Mouse (Mus musculus) adrenal gland, postnatal 36 days (tissue): ENCODE data around the gene Prss30. TPM values are rescaled to one million over a fixed set of nuclear protein-coding genes. Genes with fewer than 3 reads are reported as not detected.
"Not testable (repeated sequence)": the region's sequence is repeated elsewhere in the genome, so short reads cannot be mapped to it uniquely, and the experiment has no call there.

Source experiments
- DNase-seq, 2 experiments: peaks; one replicate each; pipeline ENCODE4 v3.0.0; 2021; ENCODE audit warnings: mixed read lengths in 1 of 2
- total RNA-seq, 2 experiments: library from RNA; stranded (reverse); gene quantifications; 2 replicates each; pipeline ENCODE4 v1.2.3; 2021

Gene Prss30
- total RNA-seq, 2 experiments from 2014 or later: 0.23 to 0.33 TPM

GRCm38 (mm10) chr17:23984989-23985388 is 4.6 kb upstream of the Prss30 start:
- peak; percentile 41 to 58 for DNase-seq

GRCm38 (mm10) chr17:23982912-23983311 is 2.5 kb upstream of the Prss30 start:
- no peak for DNase-seq

DNA sequence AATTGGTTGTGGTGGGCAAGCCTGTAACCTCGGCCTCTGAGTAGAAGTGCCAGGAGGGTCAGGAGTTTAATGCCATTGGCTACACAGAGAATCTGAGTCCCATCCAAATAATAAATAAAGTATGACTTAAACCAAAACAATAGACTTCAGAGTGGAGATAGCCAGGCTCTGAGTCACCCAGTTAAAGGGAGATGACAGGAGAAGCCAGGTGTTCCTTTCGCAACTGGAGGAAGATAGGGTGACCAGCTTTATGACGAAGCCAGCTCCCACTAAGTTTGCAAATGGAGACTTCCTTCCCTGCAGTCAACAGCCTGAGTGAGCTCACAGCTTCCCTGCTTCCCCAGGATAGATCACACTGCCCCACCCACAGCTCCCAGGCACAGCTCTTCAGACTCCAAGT is 895 bp downstream of the Prss30 start:
- DNase-seq: no peak

DNA sequence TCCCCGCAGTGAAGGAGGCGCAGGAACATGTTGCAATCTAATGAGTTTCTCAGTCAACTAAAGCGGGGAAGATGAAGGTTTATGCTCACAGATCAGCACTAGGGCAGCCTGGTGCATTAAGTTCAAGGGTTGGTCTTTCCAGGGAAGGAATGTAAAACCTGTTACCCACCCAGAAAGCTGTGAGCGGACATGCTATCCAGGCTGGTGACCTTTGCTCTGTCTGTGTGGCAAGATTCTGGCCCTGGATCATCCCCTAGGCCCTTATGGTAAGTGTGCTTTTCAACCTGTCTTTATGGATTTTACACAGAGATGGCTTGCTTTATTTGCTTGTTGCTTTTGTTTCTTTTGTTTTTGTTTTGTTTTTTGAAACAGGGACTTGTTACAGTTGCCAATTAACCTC is 3.7 kb downstream of the Prss30 start:
- DNase-seq: no peak

DNA sequence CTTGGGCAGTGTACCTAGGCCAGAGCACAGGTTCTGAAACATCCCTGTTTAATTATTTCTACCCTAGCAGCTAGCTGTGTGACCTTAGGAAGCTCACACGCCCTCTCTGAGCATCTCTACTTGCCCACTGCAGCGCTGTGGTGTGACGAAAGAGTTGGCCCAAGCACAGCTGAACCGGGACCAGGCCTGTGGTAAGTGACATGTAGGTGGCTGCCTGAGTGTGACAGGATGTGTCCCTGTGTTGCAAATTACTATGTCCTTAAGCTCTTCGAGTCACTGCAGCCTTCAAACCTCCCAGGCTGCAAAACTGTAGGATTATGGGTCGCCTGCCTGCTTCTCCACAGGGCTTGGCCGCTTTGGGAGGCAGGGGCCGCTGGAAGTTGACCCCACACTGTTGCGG is 9.1 kb downstream of the Prss30 start:
- peak in 1 of 2 experiments; percentile 37 for DNase-seq

GRCm38 (mm10) chr17:23969231-23969630 is 11.1 kb downstream of the Prss30 start:
- peak; percentile 84 to 86 for DNase-seq

DNA sequence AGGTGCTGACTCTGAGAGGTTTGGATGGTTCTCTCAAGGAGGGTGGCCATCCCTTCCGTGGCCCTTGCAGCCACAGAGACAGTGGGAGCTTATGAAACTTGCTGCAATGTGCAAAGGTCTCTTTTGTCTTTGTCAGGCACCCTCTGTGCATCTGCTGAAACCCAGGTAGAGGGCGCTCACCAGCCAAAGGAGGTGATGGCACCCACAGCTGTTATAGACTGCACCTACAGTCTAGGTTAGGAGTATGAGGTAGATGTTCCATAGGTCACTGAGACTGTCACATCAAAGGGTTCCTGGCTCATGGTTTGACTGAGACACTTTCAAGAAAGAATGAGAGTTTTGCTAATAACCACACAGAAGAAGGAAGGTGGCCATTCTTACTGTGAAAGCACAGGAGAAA is 11.6 kb downstream of the Prss30 start:
- peak in 1 of 2 experiments; percentile 22 for DNase-seq

- DNase-seq: no peak
Measured at GRCm38 (mm10) chr17:23966658-23967401, 13.5 kb downstream of the Prss30 start.

DNA sequence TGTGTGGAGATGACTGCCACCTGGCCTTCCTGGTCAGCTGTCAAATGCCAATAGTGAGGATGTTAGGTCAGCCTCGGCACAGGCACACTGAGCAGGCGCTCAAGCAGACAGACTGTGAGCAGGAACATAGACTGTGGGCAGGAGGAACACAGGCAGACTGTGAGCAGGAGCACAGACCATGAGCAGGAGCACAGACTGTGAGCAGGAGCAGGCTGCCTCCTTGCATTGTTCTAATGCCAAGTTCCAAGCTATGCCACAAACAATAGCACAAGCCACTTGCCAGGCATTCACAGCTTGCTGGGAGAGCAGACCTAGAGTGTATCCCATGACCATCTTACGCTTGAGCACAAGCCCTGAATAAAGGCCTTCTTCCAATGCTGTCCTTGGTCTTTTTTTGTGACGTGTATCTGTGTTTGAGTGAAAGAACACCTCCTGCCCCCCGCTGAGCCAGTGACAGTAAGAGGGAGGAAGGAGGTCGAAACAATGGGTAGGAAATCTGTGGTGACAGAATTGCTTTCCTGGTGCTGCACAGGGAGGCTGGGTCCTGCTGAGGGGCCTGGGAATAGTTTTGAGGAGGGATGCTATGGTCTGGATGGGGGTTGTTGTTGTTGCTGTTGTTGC is 14.5 kb downstream of the Prss30 start:
- no peak for DNase-seq

DNA sequence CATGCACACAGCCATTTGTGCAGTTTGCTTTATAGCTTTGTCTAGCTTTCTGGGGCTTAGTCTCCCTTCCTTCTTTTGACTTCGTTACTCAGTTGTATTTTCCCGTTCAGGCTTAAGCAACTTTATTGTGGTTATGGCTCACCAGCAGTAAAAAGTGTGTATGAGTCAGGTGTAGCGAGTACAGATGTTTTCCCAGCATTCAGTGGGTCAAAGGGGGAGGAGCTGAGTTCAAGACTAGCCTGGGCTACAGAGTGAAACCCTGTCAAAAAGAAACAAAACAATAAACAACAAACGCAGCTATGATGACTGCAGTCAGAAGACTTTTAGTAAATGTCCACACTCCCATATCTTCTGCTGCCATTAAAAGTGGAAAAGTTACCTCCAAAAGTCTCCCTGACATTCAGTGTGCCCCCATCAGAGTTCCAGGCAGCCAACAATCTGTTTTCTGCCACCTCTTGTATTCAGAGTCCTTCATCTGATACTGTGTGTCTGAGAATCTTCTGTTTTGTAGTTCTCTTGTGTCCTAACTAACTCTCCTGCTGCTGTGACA is 18.7 kb downstream of the Prss30 start:
- no peak for DNase-seq

DNA sequence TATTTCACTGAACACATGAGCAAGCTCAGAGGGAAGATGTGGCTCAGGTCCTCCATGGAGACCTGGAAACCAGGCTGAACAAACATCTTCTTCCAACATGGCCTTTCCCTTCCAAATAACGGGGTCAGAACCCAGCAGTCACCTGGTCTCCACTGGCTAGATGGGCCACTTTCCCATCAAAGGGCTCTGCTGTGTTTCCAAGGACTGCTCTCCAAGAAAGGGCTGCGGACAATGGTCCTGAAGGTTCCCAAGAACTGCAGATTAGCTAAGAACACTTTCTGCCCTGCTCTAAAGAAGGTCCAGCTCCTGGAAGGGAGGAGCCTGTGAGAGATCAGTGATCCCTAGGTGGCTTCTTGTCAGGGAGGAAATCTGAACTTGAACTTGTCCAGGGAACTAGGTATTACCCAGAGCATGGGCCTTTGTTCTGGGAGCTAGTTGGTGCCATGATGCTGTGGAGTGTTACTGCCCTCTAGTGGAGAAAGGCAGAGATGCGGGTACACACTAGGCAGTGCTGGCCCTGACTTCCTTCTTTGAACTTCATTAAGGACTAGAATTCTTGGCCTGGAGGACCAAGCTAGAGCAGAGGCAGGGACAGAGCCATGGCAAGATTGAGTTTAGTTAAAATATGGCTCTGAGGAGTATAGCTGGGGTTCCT is 20.2 kb downstream of the Prss30 start:
- DNase-seq: peak; percentile 76 to 80

GRCm38 (mm10) chr17:23955174-23955573 is 25.2 kb downstream of the Prss30 start, which contains the start of gene Sbpl:
Sbpl (minus strand) TSS chr17:23955274.
- DNase-seq: no peak

- not testable (repeated sequence) for DNase-seq
Measured at GRCm38 (mm10) chr17:23950828-23951227, 29.5 kb downstream of the Prss30 start.

GRCm38 (mm10) chr17:23949068-23949467 is 31.3 kb downstream of the Prss30 start:
- no peak for DNase-seq

GRCm38 (mm10) chr17:23947486-23947885 is 32.9 kb downstream of the Prss30 start:
- DNase-seq: not testable (repeated sequence)

GRCm38 (mm10) chr17:23941372-23941771 is 39.0 kb downstream of the Prss30 start, which contains the start of gene Sbp:
Sbp (plus strand) TSS chr17:23941672.
- no peak for DNase-seq

- DNase-seq: no peak
Measured at GRCm38 (mm10) chr17:23931157-23931556, 49.2 kb downstream of the Prss30 start.

DNA sequence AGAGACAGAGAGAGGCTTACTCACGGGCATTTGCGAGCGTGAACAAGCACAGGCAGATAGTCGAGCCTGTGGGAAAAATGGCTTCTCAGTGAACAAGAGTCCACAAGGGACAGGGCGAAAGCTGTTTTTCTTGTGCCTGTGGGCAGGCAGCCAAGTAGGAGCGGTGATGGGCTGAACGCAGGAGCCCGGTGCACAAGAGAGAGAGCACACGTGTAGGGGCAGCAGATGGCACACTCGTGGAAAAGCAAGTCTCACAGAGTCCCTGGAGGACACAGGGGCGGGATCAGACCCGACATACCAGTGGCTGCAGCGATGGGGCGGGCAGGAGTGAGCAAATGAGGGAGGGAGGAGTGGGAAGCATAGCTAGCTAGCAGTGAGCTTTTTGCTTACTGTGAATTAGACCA is 55.3 kb downstream of the Prss30 start:
- DNase-seq: peak; percentile 67 to 69

DNA sequence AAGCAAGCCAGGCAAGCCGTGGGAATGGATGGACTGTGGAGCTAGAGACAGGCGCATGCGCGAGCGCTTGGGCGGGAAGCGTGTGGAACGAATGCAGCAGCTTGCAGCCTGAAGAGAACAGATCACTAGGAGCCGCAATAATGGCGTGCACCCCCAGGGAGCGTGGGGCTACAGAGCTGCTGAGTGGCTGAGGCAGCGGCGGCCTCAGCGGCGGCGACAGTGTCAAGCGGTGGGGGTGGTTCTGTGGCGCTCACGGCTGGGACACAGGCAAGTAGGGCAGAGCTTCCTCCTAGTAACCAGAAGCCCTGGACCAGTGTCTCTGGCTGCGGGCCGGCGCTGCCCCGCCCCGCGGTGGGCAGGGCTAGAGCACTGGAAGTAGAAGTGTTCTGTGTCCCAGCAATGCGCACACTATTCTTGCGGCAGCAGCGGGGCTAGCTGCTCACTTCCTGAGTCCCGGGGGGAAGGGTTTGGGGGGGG is 55.8 kb downstream of the Prss30 start:
- DNase-seq: peak; percentile 93 to 96
